Mouse (Mus musculus) brown adipose tissue, adult 24 weeks (tissue): ENCODE data around the gene Ankrd13a. TPM values are rescaled to one million over a fixed set of nuclear protein-coding genes. Genes with fewer than 3 reads are reported as not detected.

ENCODE experiments used
- H3K27ac ChIP-seq: fragments of 200-500 bp; replicated peaks from 2 replicates; pipeline ENCODE4 v1.5.1; 2012; ENCODE audit warnings: low read depth, mild to moderate bottlenecking, low read length
- H3K4me1 ChIP-seq: fragments of 200-500 bp; 2 replicates; pipeline ENCODE4 v1.6.1; 2012; ENCODE audit warnings: low read length, mixed read lengths; ENCODE audit not compliant: control insufficient read depth, insufficient read depth, insufficient read length
- H3K4me3 ChIP-seq: fragments of 200-500 bp; 2 replicates; pipeline ENCODE4 v1.5.1; 2012; ENCODE audit warnings: low read depth, mild to moderate bottlenecking, low read length, moderate library complexity; ENCODE audit not compliant: insufficient read depth
- polyA plus RNA-seq: library from polyadenylated mRNA; stranded (reverse); fragments of >200 nt; gene quantifications from 2 replicates; pipeline ENCODE4 v1.2.4, GENCODE M21; 2012; ENCODE audit not compliant: missing spikeins, insufficient read depth, insufficient read length

Ankrd13a gene
- polyA plus RNA-seq, 1 experiment: 53.8 TPM

GRCm38 (mm10) chr5:114750325-114750724 lies 24.2 kb upstream of the Ankrd13a start:
- Histone ChIP-seq H3K27ac (no peak overlapping the region), H3K4me3 (no peak overlapping the region), H3K4me1 (no peaks in the 10 kb centered on the region)

- H3K4me1 ChIP-seq: no peaks in the 10 kb centered on the region
- H3K27ac ChIP-seq: no peak overlapping the region
- no peak overlapping the region for H3K4me3 ChIP-seq
Measured at GRCm38 (mm10) chr5:114752397-114752796, 22.1 kb upstream of the Ankrd13a start.

GRCm38 (mm10) chr5:114753384-114753783 lies 21.1 kb upstream of the Ankrd13a start:
- H3K4me3 ChIP-seq: no peak overlapping the region
- no peaks in the 10 kb centered on the region for H3K4me1 ChIP-seq
- no peak overlapping the region for H3K27ac ChIP-seq

- Histone ChIP-seq H3K4me1 (peaks cover 3% of the 10 kb centered on the region; the same call in 1 of the 2 replicates), H3K4me3 (no peak overlapping the region), H3K27ac (no peak overlapping the region)
Measured at GRCm38 (mm10) chr5:114759536-114760090, 14.9 kb upstream of the Ankrd13a start.

GRCm38 (mm10) chr5:114761980-114762379 lies 12.5 kb upstream of the Ankrd13a start:
- Histone ChIP-seq H3K4me1 (peaks cover 5% of the 10 kb centered on the region; the same call in 1 of the 2 replicates), H3K27ac (no peak overlapping the region), H3K4me3 (no peak overlapping the region)

- no peak overlapping the region for H3K27ac ChIP-seq
- H3K4me1 ChIP-seq: peaks cover 11% of the 10 kb centered on the region
- no peak overlapping the region for H3K4me3 ChIP-seq
Measured at GRCm38 (mm10) chr5:114764812-114765735, 9.4 kb upstream of the Ankrd13a start.

GRCm38 (mm10) chr5:114766686-114767085 lies 7.8 kb upstream of the Ankrd13a start:
- Histone ChIP-seq H3K4me1 (peaks cover 16% of the 10 kb centered on the region), H3K27ac (no peak overlapping the region), H3K4me3 (no peak overlapping the region)

- Histone ChIP-seq H3K4me1 (peaks cover 15% of the 10 kb centered on the region), H3K4me3 (no peak overlapping the region), H3K27ac (no peak overlapping the region)
Measured at GRCm38 (mm10) chr5:114767185-114767584, 7.3 kb upstream of the Ankrd13a start.

GRCm38 (mm10) chr5:114769786-114770185 lies 4.7 kb upstream of the Ankrd13a start:
- Histone ChIP-seq H3K4me3 (no peak overlapping the region), H3K27ac (no peak overlapping the region), H3K4me1 (peaks cover 13% of the 10 kb centered on the region)

GRCm38 (mm10) chr5:114771796-114772195 lies 2.7 kb upstream of the Ankrd13a start:
- peak overlapping the region; percentile 64 for H3K27ac ChIP-seq
- peaks cover 14% of the 10 kb centered on the region for H3K4me1 ChIP-seq
- peak overlapping the region; percentile 85 for H3K4me3 ChIP-seq

- Histone ChIP-seq H3K4me3 (peak overlapping the region; percentile 85), H3K27ac (peak overlapping the region; percentile 85), H3K4me1 (peaks cover 18% of the 10 kb centered on the region)
Measured at GRCm38 (mm10) chr5:114772456-114773203, 1.8 kb upstream of the Ankrd13a start.

GRCm38 (mm10) chr5:114773211-114773710 lies 1.2 kb upstream of the Ankrd13a start:
- H3K27ac ChIP-seq: peak overlapping the region; percentile 90

GRCm38 (mm10) chr5:114773780-114774179 lies 697 bp upstream of the Ankrd13a start:
- Histone ChIP-seq H3K4me3 (peak overlapping the region; percentile 69), H3K27ac (peak overlapping the region; percentile 90), H3K4me1 (peaks cover 22% of the 10 kb centered on the region)

More at GRCm38 (mm10) chr5:114773211-114773710, 1.2 kb upstream of the Ankrd13a start:
- peaks cover 22% of the 10 kb centered on the region for H3K4me1 ChIP-seq
- H3K4me3 ChIP-seq: peak overlapping the region; percentile 85

- H3K4me1 ChIP-seq: peaks cover 19% of the 10 kb centered on the region
- H3K27ac ChIP-seq: peak within 1 kb of the TSS; percentile 98
- H3K4me3 ChIP-seq: peak within 1 kb of the TSS; percentile 69
Measured at GRCm38 (mm10) chr5:114775056-114775979, 841 bp downstream of the Ankrd13a start, which contains the start of gene Git2. Gene Git2 (minus strand): TSS chr5:114775517.
